Mouse (Mus musculus) inflammation-experienced regulatory T-cells (primary cell): ENCODE data around the gene Ptpn13. TPM values are rescaled to one million over a fixed set of nuclear protein-coding genes. Genes with fewer than 3 reads are reported as not detected.

ENCODE experiments used
- polyA plus RNA-seq, 2 experiments: library from polyadenylated mRNA; unstranded; fragments of 100-300 nt; shearing (Covaris generic); gene quantifications; one replicate each; pipeline ENCODE4 v1.2.1; 2017

The Ptpn13 gene
- polyA plus RNA-seq, result 10 to 100 TPM; 46.8 to 62.2 TPM

DNA sequence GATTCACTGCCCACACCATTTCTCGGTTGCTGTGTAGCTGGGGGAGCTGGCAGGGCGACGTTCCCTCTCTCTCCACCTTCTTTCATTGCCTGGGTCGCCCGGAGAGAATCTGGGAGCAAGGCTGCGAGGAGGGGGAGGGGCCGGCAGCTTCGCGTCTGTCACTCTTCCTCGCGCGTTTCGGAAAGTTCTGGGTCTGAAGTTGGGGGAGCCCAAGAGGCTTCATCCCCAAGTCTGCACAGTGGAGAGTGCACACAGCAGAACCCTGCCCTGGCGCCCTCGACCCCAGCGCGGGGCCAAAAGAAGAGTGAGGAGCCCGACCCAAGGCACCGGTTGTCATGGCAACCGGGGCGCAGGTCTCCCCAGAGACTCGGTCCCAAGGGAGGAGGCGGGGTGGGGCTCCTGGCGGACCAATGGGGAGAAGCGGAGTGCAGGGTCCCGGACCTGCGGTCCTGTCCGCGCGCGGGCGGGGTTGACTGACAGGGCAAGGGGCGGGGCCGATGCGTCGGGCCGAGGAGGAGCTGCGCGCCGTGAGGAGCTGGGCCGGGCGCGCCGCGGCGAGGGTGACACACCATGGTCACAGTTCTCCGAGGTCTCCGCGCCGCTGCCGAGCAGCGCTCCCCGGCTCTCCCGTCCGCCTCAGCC, at the start of gene Ptpn13:
TSS of gene Ptpn13 (plus strand) at position 515 of the 642 bp plus-strand sequence.

GRCm38 (mm10) chr5:103629111-103629764, 204.2 kb downstream of the Ptpn13 start, which contains the start of gene Slc10a6:
Gene Slc10a6 (minus strand): TSS chr5:103629403.

Other genes with a start within 250 kb of the Ptpn13 start
- under 1 TPM; 0.27 to 0.99 TPM for gene Mapk10, start 213.9 kb upstream of the Ptpn13 start, polyA plus RNA-seq
- gene Slc10a6, start 204.2 kb downstream of the Ptpn13 start, polyA plus RNA-seq, result 1 to 10 TPM in 1 of 2 experiments, not detected in 1; 1.1 TPM
- not detected for gene 1700016H13Rik, start 230.8 kb downstream of the Ptpn13 start, polyA plus RNA-seq